Mouse (Mus musculus): ENCODE results near the gene Wdr26. TPM values are rescaled to one million over a fixed set of nuclear protein-coding genes. Genes with fewer than 3 reads are reported as not detected.

The Wdr26 gene
- total RNA-seq, 2 experiments from 2014 or later: 90.9 to 94.5 TPM

DNA sequence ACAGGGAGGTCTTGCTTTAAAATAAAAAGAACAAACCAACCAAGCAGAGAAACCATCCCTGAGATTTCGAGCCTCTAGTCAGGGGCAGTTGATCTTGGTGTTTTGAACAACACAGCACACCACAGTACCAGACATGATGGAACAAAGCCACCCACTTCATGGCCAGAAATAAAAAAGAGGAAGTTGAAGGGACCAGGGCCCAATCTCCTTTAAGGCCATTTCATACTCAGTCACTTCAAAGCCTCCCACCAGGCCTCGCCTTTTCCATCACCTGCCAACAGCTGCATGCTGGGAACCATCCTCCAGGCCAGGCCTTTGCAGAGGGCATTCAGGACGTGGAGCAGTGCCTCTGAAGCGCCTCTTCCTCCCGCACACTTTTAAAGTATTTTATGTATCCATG lies 25.5 kb upstream of the Wdr26 start:
- no peak for DNase-seq

DNA sequence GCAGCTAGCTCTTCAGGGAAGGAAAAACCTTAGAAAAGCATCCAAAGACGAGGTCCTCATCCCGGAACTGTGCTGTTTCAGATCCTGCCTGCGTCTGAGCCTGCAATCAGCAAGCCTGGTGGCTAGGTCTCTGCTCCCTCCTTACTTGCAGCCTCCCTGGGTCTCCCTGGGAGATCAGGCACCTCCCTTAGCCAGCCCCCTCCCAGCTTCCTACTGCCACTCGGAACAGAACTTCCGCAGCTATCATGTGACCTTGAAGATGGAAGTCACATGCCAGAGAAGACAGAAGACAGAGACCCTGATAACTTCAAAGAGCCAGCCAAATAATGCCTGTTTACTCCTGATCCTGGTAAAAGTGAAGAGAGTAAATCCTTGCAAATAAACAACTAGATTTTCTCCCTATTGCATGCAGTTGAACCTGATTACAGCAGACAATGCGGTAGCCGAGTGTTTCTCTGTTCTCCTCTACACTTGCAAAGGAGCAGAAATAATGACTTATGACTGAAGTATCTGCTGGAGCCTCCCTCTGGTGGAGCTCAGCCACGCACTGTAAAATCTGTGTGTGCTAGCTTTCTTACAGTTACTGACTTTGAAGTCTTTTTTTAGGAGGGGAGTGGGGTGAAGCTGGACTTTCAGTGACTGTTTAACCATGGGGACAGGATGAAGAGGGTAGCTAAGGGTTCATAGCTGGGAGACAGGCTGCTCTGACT lies 22.7 kb upstream of the Wdr26 start:
- DNase-seq: peak; percentile 68 to 84

DNA sequence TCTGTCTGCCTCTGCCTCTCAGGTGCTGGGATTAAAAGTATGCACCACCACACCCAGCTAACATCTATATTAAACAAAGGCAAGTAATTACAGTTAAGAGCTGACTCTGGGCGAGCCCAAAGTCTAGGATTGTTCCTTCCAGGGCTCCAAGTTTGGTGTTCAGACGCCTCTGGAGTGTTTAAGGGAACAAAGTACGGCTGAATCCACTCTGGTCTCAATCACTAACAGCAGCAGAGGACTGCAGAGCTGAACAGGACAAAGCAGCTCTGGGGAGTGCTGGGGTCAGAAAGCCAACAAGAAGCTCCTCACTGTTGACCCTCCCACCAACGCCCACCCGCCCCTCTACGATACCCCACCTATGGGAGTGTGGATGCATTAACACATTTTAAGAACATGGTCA lies 21.9 kb upstream of the Wdr26 start:
- no peak for DNase-seq

DNA sequence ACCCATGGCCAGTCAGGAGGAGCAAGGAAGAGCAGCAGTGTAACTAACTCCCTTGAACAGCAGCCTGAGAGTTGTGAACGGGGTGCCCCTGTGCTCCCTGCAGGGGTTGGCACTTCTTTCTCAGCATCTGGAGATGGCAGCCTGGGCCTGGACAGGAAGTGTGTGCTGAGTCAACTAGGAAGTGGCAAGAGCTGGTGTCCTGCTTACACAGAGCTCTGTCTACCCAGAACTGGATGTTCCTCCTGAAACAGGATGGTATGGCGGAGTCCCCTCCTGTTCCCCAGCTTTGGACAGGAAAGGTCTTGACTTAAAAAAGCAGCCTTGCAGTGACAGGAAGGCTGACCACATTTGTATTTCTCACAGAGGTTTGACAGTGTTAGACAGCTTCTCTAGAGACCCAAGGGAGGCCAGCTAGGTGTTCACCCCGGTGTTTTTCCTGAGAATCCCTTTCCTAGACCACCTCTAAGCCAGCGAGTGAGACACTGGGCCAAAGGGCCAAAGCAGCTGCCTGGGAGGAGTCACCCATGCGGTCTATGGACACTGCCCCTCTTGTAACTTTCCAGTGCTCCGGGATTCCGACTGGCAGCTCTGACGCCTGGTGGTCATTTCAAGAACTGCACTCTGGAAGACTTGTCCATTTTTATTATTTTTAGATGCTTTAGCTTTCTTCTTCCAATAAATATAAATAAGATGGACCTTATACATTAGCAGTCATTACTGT lies 20.7 kb upstream of the Wdr26 start:
- DNase-seq: peak; percentile 86 to 91

DNA sequence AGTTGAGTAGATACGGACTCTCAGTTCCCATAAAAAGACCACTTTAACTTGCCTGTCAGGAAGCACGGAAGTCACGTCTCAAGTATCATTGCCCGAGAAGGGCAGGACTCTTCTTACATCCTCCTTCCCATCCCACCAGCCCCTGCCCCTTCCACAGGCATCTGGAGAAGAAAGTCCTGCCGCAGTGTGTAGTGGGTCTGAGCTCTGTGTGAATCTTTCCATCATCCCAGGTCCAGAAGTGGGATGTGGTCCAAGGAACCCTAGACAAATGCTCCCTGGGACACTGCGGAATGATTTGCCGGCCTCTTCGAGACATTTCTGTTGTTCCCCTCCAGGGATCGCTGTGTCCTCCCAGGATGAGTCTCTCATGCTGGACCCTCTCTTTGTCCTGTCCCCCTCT lies 20.0 kb upstream of the Wdr26 start:
- DNase-seq: no peak

DNA sequence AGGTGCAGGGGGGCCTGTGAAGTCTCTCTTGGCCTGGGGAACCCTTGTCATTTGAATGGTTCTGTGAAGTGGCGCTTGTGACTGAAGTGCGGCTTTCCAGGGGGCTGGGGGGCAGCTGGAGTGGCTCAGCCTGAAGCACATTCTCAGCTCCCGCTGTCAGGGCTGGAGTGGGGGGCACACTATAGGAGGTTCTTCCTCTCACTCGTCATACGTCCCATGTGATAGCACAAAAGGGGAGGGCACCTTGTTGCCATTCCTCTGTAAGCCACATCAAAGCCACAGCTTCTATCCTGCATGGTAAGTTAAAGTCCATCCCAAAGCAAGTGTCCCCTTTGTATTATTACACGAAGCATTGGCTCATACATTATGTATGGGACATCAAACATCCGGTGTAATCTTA lies 19.5 kb upstream of the Wdr26 start:
- no peak for DNase-seq

DNA sequence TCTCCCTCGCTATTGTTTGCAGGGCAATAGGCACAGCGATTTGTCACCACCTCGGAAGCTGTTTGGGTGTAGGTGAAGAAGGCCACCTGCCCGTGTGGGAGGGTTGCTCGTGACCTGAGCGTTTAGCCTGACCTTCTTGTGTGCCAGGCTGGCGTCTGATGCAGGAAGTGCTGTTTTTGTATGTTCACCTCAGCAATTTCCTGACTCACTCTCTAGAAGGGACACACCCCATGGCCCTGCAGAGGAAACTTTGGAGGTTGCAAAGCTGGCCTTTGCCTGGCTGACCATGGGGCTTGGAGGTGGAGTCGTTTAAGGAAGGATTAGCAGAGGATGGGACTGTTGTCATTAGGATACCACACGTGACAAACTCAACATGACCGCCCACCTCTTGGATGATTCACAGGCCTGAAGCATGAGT lies 18.9 kb upstream of the Wdr26 start:
- peak; percentile 48 to 62 for DNase-seq

DNA sequence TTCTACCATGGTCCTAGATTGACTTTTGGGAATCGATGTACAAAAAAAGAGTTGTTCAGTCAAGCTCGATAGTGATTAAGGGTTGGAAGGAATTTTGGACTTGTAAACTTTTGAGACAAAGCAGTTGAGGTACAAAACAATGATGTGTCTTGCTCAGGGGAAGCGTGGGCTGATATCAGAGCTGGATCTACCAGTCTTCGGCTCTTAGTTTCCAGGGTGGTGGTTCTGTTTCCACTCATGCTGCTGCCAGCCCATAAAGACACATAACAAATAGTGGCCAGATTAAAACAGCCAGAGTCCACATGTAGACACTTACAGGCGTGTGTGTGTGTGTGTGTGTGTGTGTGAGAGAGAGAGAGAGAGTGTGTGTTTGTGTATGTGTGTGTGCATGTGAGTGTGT lies 17.2 kb upstream of the Wdr26 start:
- no peak for DNase-seq

DNA sequence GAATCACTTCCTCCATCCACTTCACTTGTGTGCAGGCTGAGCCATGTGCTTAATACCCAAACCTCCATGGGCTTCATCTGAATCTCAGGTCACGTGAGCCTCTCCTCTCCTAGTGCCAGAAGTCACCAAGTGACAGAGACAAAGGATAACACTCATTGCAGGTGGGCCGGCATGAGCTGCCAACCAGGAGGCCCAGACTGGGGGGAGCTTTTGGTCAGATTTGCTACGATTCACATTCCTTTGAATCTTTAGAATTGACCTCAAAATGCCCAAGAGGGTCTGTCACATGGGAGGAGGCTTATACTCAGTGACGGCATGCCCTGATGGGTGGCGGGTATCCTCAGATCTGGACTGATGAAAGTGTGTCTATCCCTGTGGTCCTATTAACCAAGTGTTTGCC lies 16.8 kb upstream of the Wdr26 start:
- no peak for DNase-seq

DNA sequence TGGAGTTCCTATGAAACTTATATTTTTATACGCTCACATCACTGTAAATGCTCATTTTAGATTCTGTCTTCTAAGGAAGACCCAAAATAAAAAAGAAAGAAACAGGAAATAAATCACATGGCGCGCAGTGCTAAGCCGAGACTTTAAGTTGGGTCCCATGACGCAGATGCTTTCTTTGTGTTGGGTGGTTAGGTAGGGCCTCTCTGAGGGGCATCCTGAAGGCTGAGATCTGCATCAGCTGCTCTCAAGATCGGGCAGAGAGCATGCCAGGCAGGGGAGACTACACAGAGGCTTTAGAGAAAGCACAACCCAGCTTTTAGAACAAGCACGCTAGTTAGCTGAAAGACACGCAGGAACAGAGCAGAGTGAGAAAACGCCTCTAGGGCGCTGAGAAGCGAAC lies 16.0 kb upstream of the Wdr26 start:
- no peak for DNase-seq

DNA sequence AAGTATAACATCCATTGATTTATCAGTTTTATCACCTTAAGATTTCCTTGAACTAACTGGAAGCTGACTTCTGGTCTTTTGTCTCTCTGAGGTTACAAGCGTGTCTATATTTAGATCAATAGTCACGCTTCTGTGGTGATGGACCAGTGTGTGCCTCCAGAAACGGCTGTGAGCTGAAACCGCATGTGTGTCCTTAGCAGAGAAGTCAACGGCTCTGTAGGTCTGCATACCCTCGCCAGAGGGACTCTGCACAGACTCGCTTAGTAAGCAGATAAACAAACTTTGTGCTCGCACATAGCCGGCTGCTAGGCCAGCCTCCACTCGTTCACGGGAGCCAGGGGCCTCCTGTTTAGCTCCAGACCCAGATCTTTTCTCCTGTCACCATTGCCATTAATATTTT lies 15.0 kb upstream of the Wdr26 start:
- DNase-seq: peak; percentile 38 to 71

DNA sequence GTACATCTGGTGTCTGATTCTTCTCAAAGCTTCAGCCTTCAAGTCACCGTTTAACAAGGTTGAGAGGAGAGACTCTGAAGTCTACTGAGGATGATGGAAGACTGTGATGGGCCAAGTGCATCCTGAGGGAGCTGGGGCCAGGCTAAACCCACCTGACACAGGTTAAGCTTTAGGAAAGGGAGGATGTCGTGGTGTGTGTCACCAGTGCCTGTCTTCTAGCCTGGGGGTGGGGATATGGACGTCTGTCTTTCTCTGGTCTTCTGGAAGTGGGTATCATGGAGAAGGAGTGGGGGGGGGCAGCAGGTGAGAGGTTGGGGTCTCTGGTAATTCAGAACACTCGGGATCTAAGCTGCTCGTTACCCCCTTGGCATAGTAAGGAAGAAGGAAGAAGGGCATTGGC lies 13.5 kb upstream of the Wdr26 start:
- DNase-seq: no peak

DNA sequence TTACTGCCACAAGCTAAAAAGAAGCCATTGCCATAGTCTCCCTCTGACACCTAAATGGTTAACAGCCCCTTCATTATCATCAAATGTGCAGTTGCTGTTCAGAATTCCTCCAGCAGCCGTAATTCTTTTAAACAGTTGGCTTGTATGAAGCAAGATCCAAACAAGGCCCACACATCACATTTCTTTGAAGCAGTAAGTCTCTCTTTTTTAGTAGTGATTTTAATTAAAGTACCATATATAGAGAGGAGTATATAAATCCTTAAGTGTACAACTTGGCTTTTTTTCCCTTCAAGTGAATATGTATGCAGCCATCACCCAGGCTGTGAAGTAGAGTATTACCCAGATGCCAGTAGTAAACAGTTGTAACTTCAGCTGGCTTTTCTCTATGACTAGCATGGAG lies 10.2 kb upstream of the Wdr26 start:
- no peak for DNase-seq

DNA sequence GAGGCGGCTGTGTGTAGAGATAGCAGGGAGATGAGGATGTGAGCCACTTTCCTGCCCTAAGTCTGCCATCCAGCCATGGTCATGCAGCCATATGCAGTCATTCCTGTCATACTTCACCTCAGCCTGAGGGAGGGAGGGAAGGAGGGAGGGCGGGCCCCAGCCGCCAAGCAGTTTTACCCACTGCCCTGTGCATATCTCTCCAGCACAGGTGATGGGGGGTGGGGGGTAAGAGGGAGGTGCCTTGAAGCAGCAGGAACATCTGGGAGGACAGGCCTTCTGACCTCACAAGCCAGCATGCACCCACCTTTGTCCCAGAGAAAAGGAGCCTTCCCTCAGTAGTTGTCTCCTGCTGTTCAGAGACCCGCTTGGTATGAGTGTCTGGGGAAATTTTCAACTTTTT lies 4.5 kb upstream of the Wdr26 start:
- DNase-seq: no peak

DNA sequence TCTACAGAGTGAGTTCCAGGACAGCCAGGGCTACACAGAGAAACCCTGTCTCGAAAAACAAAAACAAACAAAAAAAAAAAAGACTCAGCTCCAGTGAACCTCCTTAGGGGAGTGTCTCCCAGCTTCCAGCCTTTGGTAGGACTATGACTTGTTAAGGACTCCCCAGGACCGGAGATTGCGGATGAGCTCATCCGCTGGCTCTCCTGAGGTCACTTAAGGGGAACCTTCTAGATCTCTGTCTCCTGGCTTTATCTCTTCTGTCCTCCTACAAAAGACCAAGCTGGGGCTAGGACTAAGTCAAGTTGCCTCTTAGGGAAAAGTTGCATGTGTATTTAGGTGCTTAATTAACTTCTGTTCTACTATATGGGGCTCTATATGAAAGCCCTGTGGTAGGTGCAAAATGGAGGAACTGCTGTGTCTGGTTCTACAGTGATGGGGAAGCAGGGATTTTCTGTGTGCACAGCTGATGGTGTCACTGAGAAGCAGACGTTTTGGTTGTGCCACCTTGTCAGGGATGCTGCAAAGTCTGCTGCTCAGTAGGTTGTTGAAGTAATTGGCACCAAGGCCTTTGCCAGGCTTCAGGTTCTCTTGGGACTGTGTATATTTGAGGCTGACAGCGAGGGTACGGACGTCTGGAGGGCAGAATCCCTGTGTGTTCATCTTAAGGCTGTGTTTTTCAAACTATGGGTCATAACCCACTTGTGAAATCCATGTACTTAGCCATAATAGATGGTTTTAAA lies 2.7 kb upstream of the Wdr26 start:
- DNase-seq: no peak

DNA sequence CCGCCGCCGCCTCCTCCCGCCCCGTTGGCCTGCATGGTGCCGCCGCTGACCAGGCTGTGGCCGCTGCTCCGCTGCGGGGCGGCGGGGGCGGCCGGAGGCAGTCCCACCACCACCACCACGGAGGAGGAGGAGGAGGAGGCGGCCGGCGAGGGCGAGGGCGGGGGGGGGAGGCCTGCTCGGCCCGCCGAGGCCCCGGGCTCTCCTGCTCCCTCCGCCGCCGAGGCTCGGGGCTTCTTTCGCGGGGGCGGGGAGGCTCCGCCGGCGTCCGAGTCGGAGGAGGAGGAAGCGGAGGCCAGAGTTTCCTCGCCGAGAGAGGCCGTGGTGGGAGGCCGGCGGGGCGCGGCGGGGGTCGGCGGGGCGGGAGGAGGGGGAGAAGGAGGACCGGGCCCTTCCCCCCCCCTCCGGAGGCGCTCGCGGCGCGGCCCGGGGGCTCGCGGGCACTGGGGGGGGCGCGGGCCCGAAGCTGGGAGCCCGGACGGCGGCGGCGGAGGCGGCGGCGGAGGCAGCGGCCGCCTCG lies 340 bp downstream of the Wdr26 start:
- DNase-seq: no peak

DNA sequence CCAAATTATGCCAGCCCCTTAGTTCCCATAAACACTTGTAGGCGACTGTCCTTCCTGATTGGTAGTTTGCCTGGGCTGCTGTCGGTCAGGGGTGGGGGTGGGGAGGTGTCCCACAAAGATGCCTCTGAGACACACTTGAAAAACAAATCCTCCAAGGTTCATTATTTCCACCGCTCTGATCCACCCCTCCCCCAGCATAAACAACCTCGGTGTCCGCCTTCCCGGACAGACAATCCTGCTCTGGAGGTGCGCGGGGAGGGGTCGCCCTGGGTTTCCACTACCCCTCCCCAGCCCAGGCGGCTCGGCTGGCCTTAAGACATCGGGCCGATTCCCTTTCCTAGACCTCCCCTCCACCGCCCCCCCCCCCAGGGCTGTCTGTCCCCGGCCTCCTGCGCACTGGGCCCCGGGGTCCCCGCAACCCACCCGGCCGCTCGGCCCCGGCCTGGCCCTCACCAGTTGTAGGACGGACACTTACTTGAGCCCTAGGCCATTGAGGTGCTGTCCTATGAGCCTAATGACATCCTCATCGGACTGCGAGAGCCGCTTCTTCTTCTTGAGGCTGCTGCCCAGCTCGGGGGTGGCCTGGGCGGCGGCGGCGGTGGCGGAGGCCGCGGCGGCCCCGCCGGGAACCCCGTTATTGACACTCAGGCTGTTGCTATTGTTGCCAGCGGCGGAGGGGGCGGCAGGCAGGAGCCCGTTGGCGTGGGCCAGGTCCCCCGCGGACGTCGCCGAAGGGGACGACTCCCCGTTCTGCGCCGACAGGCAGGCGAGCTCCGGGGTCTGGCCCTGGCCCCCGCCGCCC lies 999 bp downstream of the Wdr26 start:
- DNase-seq: peak; percentile 52 to 76

DNA sequence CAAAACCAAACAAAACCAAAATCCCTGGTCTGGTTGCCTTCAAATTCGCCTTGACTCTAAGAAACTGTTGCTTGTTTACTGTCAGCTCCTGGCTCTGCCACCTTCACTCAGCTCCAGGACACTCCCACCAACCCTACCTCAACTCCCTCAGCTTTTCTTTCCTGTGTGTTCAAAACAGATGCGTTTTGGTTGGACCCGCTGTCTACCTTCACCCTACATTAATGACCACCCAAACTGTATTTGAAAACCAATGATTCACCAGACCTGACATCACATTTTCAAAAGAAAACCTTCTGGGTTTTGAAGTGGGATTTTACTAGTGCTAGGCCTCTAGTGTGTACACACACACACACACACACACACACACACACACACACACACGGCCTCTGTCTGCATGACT lies 1.7 kb downstream of the Wdr26 start:
- DNase-seq: no peak

DNA sequence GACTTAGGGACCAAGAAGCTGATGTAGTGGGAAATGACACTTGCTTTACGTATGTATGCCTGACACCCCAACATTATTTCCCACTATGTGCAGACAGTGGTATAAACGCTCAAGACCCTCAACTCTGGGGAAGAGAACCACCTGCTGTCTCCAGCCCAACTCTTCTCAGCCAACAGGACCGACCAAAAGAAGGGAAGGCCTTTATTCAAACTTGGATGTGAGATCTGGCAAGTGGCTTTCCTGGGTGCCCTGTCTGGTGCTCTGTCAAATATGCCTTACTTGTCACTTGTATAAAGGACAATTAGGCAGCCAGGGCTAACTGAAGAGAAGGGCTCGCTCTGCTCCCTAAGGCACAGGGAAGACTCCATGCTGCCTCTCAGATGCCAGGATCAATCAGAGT lies 12.4 kb downstream of the Wdr26 start:
- no peak for DNase-seq

DNA sequence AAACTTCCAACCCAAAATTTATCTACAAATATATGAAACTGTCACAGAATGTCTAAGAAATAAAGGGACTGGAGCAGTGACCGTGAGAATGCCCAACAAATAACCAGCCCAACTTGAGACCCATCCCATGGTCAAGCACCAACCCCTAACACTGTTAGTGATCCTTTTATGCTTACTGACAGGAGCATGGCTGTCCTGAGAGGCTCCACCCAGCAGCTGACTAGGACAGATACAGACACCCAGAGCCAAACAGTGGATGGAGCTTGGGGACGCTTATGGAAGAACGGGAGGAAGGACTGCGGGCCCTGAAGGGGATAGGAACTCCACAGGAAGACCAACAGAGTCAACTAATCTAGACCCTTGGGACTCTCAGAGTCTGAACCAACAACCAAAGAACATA lies 22.9 kb downstream of the Wdr26 start:
- DNase-seq: no peak

DNA sequence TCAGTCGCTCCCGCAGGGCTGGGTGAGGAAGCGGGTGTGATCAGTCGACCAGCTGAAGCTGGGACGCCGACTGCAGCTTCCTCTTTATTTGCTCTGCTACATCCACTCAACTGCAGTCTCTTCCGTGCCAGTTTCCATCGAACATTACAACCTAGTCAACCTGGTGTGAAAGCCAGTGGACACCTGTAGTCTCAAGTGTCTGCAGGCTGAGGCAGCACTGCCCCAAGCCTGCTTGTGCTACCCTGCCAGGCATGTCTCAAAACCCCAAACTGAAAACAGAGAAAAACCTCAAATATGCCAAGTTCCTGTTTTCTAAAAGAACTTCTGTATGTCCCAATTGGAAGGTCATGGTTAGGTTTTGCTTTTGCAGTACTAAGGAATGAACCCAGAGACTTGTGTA lies 41.6 kb downstream of the Wdr26 start:
- DNase-seq: peak in 1 of 2 experiments; percentile 24

DNA sequence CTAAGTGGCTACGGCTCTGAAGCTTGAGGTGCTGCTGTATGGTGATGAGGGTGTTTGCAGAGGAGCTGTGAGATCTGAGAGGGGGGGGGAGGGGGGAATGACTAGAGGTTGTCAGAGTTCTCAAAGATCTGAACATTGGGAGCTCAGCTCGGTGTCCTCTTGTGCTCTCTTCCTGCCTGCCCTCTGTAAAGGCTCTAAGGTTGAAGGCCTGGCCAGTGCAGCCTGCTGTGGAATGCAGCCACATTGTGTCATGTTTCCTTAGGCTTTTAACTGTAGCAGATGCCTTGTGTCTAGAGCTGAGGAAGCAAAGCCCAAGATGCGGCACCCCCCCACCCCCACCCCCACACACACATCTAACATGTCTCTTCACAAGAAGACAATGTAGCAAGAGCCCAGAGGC lies 43.4 kb downstream of the Wdr26 start:
- no peak for DNase-seq

Data from heart, adult 18-20 months (tissue).